Comparison of ENCODE assay signal across 14 mouse cellular contexts in genomic region chr6:99625306-99625705, GRCm38 (mm10).
"Had no signal": no experiment of that assay in that cellular context is flagged by ENCODE, and none has a peak within 500 bp of the region (broad histone marks: within the 10 kb centered on the region; RNA-seq: fewer than 3 reads in every experiment).

No protein-coding gene starts in this region.

- H3K9me3 ChIP-seq: kidney, embryonic 15.5 days; limb, embryonic 13.5 days; liver, embryonic 15.5 days; lung, embryonic 15.5 days; neural tube, embryonic 15.5 days had no signal

- H3K27ac ChIP-seq: kidney, embryonic 15.5 days; limb, embryonic 13.5 days; liver, embryonic 15.5 days; neural tube, embryonic 15.5 days had no signal

- H3K4me1 ChIP-seq: liver, embryonic 15.5 days had no signal

- DNase-seq: kidney, adult 2 months; kidney, postnatal 14 days; left cerebral cortex, postnatal 4 days; lung, postnatal 14 days; right cerebral cortex, adult 18-20 months; right cerebral cortex, postnatal 25 days had no signal

- H3K4me3 ChIP-seq: kidney, embryonic 15.5 days; limb, embryonic 13.5 days; liver, embryonic 15.5 days; lung, embryonic 15.5 days; myocyte; neural tube, embryonic 15.5 days had no signal

- H3K4me2 ChIP-seq: kidney, embryonic 15.5 days; limb, embryonic 13.5 days; liver, embryonic 11.5 days; liver, embryonic 15.5 days; lung, embryonic 15.5 days; midbrain, embryonic 11.5 days; neural tube, embryonic 15.5 days had no signal

- H3K36me3 ChIP-seq: liver, embryonic 15.5 days; neural tube, embryonic 15.5 days had no signal

- H3K27me3 ChIP-seq: kidney, embryonic 15.5 days; limb, embryonic 13.5 days; liver, embryonic 15.5 days; lung, embryonic 15.5 days had no signal

- H3K9ac ChIP-seq: kidney, embryonic 15.5 days; limb, embryonic 13.5 days; liver, embryonic 15.5 days; lung, embryonic 15.5 days; neural tube, embryonic 15.5 days had no signal
